Mouse (Mus musculus) right cerebral cortex, adult 18-20 months (tissue): Measurements from ENCODE around the gene Rad23b.

Experiments
- DNase-seq: peaks from one replicate; pipeline ENCODE4 v3.0.0; 2022; ENCODE audit warnings: mixed read lengths

Gene Rad23b

GRCm38 (mm10) chr4:55356726-55357125, 6.9 kb downstream of the Rad23b start:
- no peak for DNase-seq

GRCm38 (mm10) chr4:55363866-55364265, 14.0 kb downstream of the Rad23b start:
- DNase-seq = no peak

- no peak for DNase-seq
Measured at GRCm38 (mm10) chr4:55364374-55364773, 14.5 kb downstream of the Rad23b start.

- no peak for DNase-seq
Measured at GRCm38 (mm10) chr4:55366014-55366413, 16.2 kb downstream of the Rad23b start.

GRCm38 (mm10) chr4:55370127-55370526, 20.3 kb downstream of the Rad23b start:
- no peak for DNase-seq

- DNase-seq = no peak
Measured at GRCm38 (mm10) chr4:55371355-55371754, 21.5 kb downstream of the Rad23b start.

- DNase-seq = no peak
Measured at GRCm38 (mm10) chr4:55382350-55382749, 32.5 kb downstream of the Rad23b start.

GRCm38 (mm10) chr4:55386768-55387167, 36.9 kb downstream of the Rad23b start:
- no peak for DNase-seq

GRCm38 (mm10) chr4:55391480-55391879, 41.6 kb downstream of the Rad23b start:
- no peak for DNase-seq

- DNase-seq = no peak
Measured at GRCm38 (mm10) chr4:55392445-55392844, 42.6 kb downstream of the Rad23b start.

GRCm38 (mm10) chr4:55397911-55398762, 48.3 kb downstream of the Rad23b start:
- no peak for DNase-seq

- DNase-seq = no peak
Measured at GRCm38 (mm10) chr4:55398901-55399300, 49.1 kb downstream of the Rad23b start.

- no peak for DNase-seq
Measured at GRCm38 (mm10) chr4:55405329-55405728, 55.5 kb downstream of the Rad23b start.

GRCm38 (mm10) chr4:55406558-55406957, 56.7 kb downstream of the Rad23b start:
- no peak for DNase-seq

GRCm38 (mm10) chr4:55408081-55408480, 58.2 kb downstream of the Rad23b start:
- peak; percentile 77 for DNase-seq

- DNase-seq = no peak
Measured at GRCm38 (mm10) chr4:55409025-55409424, 59.2 kb downstream of the Rad23b start.

- peak; percentile 19 for DNase-seq
Measured at GRCm38 (mm10) chr4:55409578-55410224, 59.9 kb downstream of the Rad23b start.

- no peak for DNase-seq
Measured at GRCm38 (mm10) chr4:55415864-55416263, 66.0 kb downstream of the Rad23b start.

GRCm38 (mm10) chr4:55426250-55426649, 76.4 kb downstream of the Rad23b start:
- DNase-seq = no peak
